Mouse (Mus musculus) heart, embryonic 16.5 days (tissue): ENCODE measurements around the gene Polr2j. TPM values are rescaled to one million over a fixed set of nuclear protein-coding genes. Genes with fewer than 3 reads are reported as not detected.
"Not testable (repeated sequence)": the region's sequence is repeated elsewhere in the genome, so short reads cannot be mapped to it uniquely, and the experiment has no call there.

Source experiments
- ATAC-seq: fragments of 200-750 bp; cut with Nextera tagmentation; replicated peaks from 2 replicates; pipeline ENCODE4 v1.8.0; 2017; ENCODE audit warnings: moderate number of reproducible peaks; ENCODE audit not compliant: insufficient read depth, low FRiP score; ENCODE audit errors: extremely low read depth
- H3K27ac ChIP-seq: fragments of 300-500 bp; sonication (generic); 2 replicates; pipeline ENCODE4 v1.5.1; 2014; ENCODE audit warnings: mild to moderate bottlenecking, low read length, control low read depth, moderate library complexity
- H3K27me3 ChIP-seq: fragments of 300-500 bp; sonication (generic); 2 replicates; pipeline ENCODE4 v1.6.1; 2014; ENCODE audit warnings: low read length, mixed read lengths; ENCODE audit not compliant: control insufficient read depth, insufficient read depth
- H3K36me3 ChIP-seq: fragments of 300-500 bp; sonication (generic); 2 replicates; pipeline ENCODE4 v1.6.1; 2014; ENCODE audit not compliant: control insufficient read depth, insufficient read depth
- H3K4me1 ChIP-seq: fragments of 300-500 bp; sonication (generic); 2 replicates; pipeline ENCODE4 v1.6.1; 2014; ENCODE audit warnings: low read length, mixed read lengths; ENCODE audit not compliant: control insufficient read depth, insufficient read depth
- H3K4me2 ChIP-seq: fragments of 300-500 bp; sonication (generic); 2 replicates; pipeline ENCODE4 v1.6.1; 2014; ENCODE audit warnings: low read depth, mild to moderate bottlenecking, control low read depth, low read length
- H3K4me3 ChIP-seq: fragments of 300-500 bp; sonication (generic); 2 replicates; pipeline ENCODE4 v1.5.1; 2014; ENCODE audit warnings: mild to moderate bottlenecking, control low read depth, low read length
- H3K9ac ChIP-seq: fragments of 300-500 bp; sonication (generic); 2 replicates; pipeline ENCODE4 v1.6.1; 2014; ENCODE audit warnings: low read length, control low read depth
- H3K9me3 ChIP-seq: fragments of 300-500 bp; sonication (generic); replicated peaks from 2 replicates; pipeline ENCODE4 v1.6.1; 2016; ENCODE audit warnings: low read length; ENCODE audit not compliant: control insufficient read depth
- WGBS: fragments of 180-500 bp; shearing (Covaris S2); extraction: QIAGEN DNeasy Blood & Tissue Kit; methylation state at CpG from one replicate; pipeline ENCODE4 v1.1.7; 2014; 5-methylcytosine and 5-hydroxymethylcytosine counted together
- polyA plus RNA-seq: library from polyadenylated mRNA; unstranded; fragments of >200 nt; fragmentation: Nextera tagmentation; extraction: Ambion mirVana; gene quantifications from 2 replicates; pipeline ENCODE4 v1.2.1, GENCODE M21; 2015

Gene Polr2j
- polyA plus RNA-seq, 1 experiment from 2014 or later: 151 TPM

DNA sequence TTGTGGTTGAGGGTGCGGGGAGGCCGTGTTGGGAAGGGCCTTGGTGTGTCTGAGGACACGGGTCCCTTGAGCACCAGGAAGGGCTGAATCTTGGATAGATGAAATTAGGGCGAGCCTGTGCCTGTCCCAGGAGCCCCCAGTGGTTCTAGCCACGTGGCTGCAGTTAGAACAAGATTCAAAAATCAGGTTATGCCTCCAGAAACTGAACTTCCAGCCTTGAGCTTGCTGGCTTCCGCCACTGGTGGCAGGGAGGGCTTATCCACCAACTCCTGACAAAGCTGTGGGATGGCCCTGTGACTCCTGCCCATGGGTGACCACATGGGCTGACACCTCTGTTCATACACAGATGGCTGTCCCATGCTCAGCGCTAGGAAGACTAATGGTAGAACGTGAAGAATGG, 31.3 kb downstream of the Polr2j start:
- H3K4me2 ChIP-seq: no peak overlapping the region
- ATAC-seq: no peak
- no peaks in the 10 kb centered on the region for H3K36me3 ChIP-seq
- H3K4me3 ChIP-seq: no peak overlapping the region
- 66% methylated on average over 8 of the region's 8 CpGs for WGBS
- no peaks in the 10 kb centered on the region for H3K27me3 ChIP-seq
- no peaks in the 10 kb centered on the region for H3K9me3 ChIP-seq
- no peak overlapping the region for H3K27ac ChIP-seq
- H3K4me1 ChIP-seq: no peaks in the 10 kb centered on the region
- no peak overlapping the region for H3K9ac ChIP-seq

DNA sequence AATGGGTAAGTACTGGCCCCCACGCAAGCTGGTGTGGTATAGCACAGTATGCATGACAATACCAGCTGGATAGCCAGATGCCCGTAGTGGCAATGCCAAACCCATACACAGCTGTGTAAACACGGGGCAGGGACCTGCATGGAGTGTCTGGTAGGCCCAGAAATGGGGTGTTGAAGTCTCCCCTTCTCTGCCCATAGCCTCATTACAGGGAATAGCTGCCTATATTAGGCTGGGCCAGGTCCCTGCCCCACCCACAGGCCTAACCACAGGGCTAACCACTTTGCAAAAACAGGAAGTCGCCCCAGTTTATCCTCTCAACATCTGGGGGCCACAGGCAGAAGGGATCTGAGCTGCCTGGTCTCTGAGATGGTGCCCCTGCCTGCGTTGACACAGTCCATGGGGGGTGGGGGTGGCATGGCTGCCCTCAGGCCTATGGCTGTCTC, 32.7 kb downstream of the Polr2j start:
- not testable (repeated sequence) for H3K9me3 ChIP-seq, H3K4me2 ChIP-seq, H3K36me3 ChIP-seq, H3K4me1 ChIP-seq, H3K27ac ChIP-seq, H3K9ac ChIP-seq, H3K27me3 ChIP-seq, H3K4me3 ChIP-seq
- WGBS: 74% methylated on average over 5 of the region's 5 CpGs
- peak; percentile 41 for ATAC-seq

DNA sequence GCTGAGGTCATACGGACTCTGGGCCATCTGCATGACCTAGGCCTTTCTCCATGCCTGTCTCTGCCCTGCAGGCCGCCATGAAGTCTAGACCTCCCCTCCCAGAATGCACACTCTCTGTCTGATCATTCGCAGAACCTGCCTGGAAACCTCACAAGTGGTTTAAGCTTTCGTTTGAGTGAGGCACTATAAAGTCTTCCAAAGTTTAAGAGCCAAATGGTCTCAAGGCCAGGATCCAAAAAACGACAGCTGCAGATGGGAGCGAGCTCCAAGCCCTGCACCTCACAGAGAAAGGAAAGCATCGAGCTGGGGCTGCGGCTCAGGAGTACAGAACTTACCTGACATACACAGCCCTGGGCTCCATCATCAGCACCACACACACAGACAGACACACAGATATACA, 35.9 kb downstream of the Polr2j start:
- H3K4me3 ChIP-seq: no peak overlapping the region
- no peak for ATAC-seq
- no peaks in the 10 kb centered on the region for H3K36me3 ChIP-seq
- no peak overlapping the region for H3K27ac ChIP-seq
- WGBS: 74% methylated on average over 8 of the region's 8 CpGs
- no peak overlapping the region for H3K9ac ChIP-seq
- H3K4me2 ChIP-seq: no peak overlapping the region
- H3K9me3 ChIP-seq: no peaks in the 10 kb centered on the region
- no peaks in the 10 kb centered on the region for H3K27me3 ChIP-seq
- no peaks in the 10 kb centered on the region for H3K4me1 ChIP-seq

DNA sequence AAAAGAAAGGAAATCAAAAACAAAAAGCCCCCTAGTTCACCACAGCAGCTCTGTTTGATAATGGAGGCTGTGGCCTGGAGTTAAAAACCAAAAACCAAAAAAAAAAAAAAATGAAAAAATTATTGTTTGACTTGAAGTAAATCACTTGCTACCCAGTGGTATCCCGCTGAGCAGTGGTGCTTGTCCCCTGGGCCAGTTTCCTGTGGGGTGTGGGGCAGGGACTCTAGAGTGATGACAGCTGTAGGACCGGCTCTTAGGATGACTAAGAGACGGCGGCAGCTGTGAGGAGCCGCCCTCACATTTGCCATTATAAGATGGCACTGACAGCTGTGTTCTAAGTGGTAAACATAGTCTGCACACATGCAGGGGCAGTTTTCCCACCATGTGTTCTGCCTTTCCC, 39.0 kb downstream of the Polr2j start:
- Histone ChIP-seq H3K4me3 (no peak overlapping the region), H3K9ac (no peak overlapping the region), H3K27ac (no peak overlapping the region), H3K9me3 (no peaks in the 10 kb centered on the region), H3K4me2 (no peak overlapping the region), H3K27me3 (no peaks in the 10 kb centered on the region), H3K4me1 (no peaks in the 10 kb centered on the region), H3K36me3 (no peaks in the 10 kb centered on the region)
- ATAC-seq: no peak
- 58% methylated on average over 5 of the region's 5 CpGs for WGBS

DNA sequence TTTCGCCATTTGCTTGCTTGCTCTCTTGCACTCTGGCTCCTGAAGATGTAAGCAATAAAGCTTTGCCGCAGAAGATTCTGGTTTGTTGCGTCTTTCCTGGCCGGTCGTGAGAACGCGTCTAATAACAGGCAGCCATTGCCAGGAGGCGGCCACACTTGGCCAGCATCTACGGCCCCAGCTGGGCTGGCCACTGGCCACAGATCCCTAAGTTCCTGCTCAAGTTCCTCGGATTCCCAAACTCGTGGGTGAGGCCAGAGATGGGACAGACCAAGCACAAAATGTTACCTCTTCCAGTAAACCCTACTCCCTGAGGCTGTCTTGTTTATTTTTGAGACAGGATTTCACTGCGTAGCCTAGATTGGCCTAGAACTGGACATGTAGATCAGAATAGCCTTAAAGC, 43.7 kb downstream of the Polr2j start:
- not testable (repeated sequence) for H3K4me1 ChIP-seq, H3K27me3 ChIP-seq, H3K9ac ChIP-seq, H3K27ac ChIP-seq, H3K36me3 ChIP-seq, ATAC-seq, H3K4me2 ChIP-seq, H3K4me3 ChIP-seq, H3K9me3 ChIP-seq
- WGBS: 85% methylated on average over 11 of the region's 12 CpGs

DNA sequence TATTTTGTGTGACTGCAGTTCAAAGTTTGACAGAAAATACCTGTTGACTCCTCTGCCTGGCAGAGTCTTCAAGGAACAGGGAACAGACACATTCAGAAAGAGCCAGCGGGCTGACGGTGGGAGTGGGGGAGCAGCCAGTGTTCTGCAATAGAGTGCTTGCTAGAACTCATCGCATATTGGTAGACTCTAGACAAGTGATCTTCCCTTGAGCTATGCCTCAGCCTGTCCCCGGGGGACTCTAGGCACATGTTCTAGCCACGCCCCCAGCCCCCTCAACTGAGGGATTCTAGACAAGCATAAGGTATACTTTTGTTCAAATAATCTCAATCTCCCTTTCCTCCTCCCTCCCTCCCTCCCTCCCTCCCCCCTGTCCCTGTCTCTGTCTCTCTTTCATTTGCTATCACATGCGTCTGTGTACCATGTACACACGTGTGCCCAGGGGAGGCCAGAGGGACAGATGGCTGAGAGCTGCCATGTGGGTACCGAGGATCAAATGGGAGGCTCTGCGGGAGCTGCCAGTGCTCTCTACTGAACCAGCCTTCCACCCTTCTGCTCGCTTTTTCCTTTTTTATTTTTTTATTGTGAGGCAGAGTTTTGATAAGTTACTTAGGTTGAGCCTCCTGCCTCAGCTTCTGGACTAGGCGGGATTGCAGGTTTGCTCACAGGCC, 47.5 kb downstream of the Polr2j start:
- Histone ChIP-seq H3K27me3 (no peaks in the 10 kb centered on the region), H3K9ac (no peak overlapping the region), H3K9me3 (no peaks in the 10 kb centered on the region; the same call in 1 of the 2 replicates), H3K36me3 (no peaks in the 10 kb centered on the region; the same call in 1 of the 2 replicates), H3K27ac (no peak overlapping the region), H3K4me1 (no peaks in the 10 kb centered on the region), H3K4me2 (no peak overlapping the region), H3K4me3 (no peak overlapping the region)
- 83% methylated on average over 11 of the region's 11 CpGs for WGBS
- ATAC-seq: no peak

DNA sequence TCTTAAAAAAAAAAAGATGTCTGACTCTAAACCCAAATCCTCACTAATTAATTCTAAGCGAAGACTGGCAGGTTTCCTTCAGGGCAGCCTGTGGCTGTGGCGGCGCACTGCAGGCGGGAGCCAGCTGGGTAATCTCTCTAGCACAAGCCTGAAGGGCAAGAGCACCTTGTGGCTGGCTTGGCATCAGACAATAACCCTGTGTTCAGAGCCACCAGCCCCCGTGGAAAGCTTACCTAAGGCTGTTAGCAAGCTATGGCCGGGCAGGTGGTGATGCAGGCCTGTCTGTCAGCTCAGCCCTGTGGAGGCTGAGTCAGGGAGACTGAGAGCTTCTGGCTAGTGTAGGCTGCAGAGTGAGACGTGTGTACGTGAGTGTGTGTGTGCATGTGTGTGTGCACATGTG, 48.8 kb downstream of the Polr2j start:
- WGBS: 73% methylated on average over 8 of the region's 8 CpGs
- no peaks in the 10 kb centered on the region for H3K27me3 ChIP-seq

DNA sequence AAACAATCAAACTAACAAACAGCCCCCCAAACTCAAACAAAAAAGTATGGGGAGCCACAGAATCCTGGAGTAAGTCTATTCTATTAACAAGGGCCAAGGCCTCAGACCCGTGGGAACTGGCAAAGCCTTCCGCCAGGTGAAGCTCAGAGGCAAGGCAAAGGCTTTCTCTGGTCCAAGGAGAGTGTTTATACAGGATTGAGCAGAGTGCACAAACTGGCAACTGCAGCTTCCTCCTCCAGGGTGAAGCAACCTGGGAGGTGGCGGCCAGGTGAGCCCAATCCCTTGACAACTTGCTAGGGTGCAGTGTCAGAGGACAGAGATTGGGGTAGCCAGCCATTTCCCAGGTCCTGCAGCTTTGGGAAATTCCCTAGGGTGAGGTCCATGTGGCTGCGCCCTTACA, 50.9 kb downstream of the Polr2j start:
- no peak overlapping the region for H3K27ac ChIP-seq
- no peaks in the 10 kb centered on the region; the same call in 1 of the 2 replicates for H3K9me3 ChIP-seq
- 0 out of 2 replicates have a peak, but pooled peaks cover 9% of the 10 kb centered on the region for H3K4me1 ChIP-seq
- no peaks in the 10 kb centered on the region for H3K27me3 ChIP-seq
- H3K4me3 ChIP-seq: no peak overlapping the region
- 87% methylated on average over 4 of the region's 4 CpGs for whole genome bisulfite sequencing
- H3K9ac ChIP-seq: no peak overlapping the region
- ATAC-seq: no peak
- no peak overlapping the region for H3K4me2 ChIP-seq
- H3K36me3 ChIP-seq: no peaks in the 10 kb centered on the region; the same call in 1 of the 2 replicates

More for the DNA sequence above, 48.8 kb downstream of the Polr2j start:
- Histone ChIP-seq H3K4me2 (no peak overlapping the region), H3K4me1 (0 out of 2 replicates have a peak, but pooled peaks cover 5% of the 10 kb centered on the region), H3K9me3 (no peaks in the 10 kb centered on the region; the same call in 1 of the 2 replicates), H3K36me3 (no peaks in the 10 kb centered on the region; the same call in 1 of the 2 replicates), H3K27ac (no peak overlapping the region), H3K9ac (no peak overlapping the region), H3K4me3 (no peak overlapping the region)
- ATAC-seq: no peak

DNA sequence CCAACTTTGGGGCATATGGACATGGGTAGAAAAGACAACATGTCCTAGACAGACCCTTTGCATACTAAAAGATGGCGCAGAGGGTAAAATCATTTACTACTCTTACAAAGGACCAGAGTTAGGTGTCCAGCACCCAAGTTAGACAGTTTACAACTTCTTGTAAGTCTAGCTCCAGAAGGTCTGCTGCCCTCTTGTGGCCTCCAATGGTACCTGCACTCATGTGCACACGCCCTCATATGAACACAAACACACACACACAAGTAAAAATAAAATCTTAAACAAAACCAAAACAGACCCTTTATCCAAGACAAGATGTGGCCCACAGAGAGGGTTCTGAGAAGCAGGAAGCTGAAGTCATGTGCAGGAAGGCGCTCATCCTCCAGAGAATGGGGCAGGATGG, 51.6 kb downstream of the Polr2j start:
- H3K27me3 ChIP-seq: no peaks in the 10 kb centered on the region
- no peak overlapping the region for H3K4me2 ChIP-seq
- ATAC-seq: no peak
- H3K36me3 ChIP-seq: no peaks in the 10 kb centered on the region; the same call in 1 of the 2 replicates
- H3K4me1 ChIP-seq: 0 out of 2 replicates have a peak, but pooled peaks cover 9% of the 10 kb centered on the region
- H3K9ac ChIP-seq: no peak overlapping the region
- no peak overlapping the region for H3K4me3 ChIP-seq
- H3K9me3 ChIP-seq: no peaks in the 10 kb centered on the region; the same call in 1 of the 2 replicates
- no peak overlapping the region for H3K27ac ChIP-seq
- WGBS: 92% methylated on average over 3 of the region's 3 CpGs
